Mouse (Mus musculus) CH12.LX (cell line): ENCODE results near the gene 6430531B16Rik. TPM values are rescaled to one million over a fixed set of nuclear protein-coding genes. Genes with fewer than 3 reads are reported as not detected.

Experiments
- DNase-seq: peaks from one replicate; pipeline ENCODE4 v3.0.0-alpha.2; 2013; ENCODE audit errors: extremely low read depth
- H3K27ac ChIP-seq: 2 replicates; pipeline ENCODE4 v1.5.1; 2012; ENCODE audit warnings: low read depth, mild to moderate bottlenecking, control low read depth, moderate library complexity; ENCODE audit not compliant: insufficient read depth
- H3K27me3 ChIP-seq: replicated peaks from 2 replicates; pipeline ENCODE3; 2012; ENCODE audit warnings: inconsistent platforms
- H3K36me3 ChIP-seq, 2 experiments: replicated peaks in 1 of 2; 2 replicates each; pipeline versions ENCODE3 to v1.6.1; 2012; ENCODE audit warnings: inconsistent platforms in 1 of 2, low read length in 1 of 2, mild to moderate bottlenecking in 1 of 2, mixed read lengths in 1 of 2, moderate library complexity in 1 of 2; ENCODE audit not compliant: control insufficient read depth in 1 of 2, insufficient read depth in 1 of 2
- H3K4me1 ChIP-seq, 2 experiments: 2 replicates each; pipeline ENCODE4 v1.6.1; 2012; ENCODE audit warnings: inconsistent platforms in 1 of 2, moderate library complexity in 1 of 2; ENCODE audit not compliant: insufficient read depth in 2 of 2, control insufficient read depth in 1 of 2
- H3K4me2 ChIP-seq: 2 replicates; pipeline ENCODE4 v1.6.1; 2012; ENCODE audit warnings: low read depth, mild to moderate bottlenecking, control low read depth; ENCODE audit not compliant: poor library complexity, insufficient read depth, severe bottlenecking
- H3K4me3 ChIP-seq, 3 experiments: fragments of 150-350 bp in 1 of 3; sonication (generic) in 1 of 3; replicated peaks in 1 of 3; 2 replicates each; pipeline versions ENCODE3 to v1.5.1; 2011 to 2012; ENCODE audit warnings: low read depth in 2 of 3, low read length in 2 of 3, mild to moderate bottlenecking in 2 of 3, moderate library complexity in 2 of 3, control low read depth in 1 of 3, improper control_type of control experiment in 1 of 3, inconsistent platforms in 1 of 3, mixed read lengths in 1 of 3; ENCODE audit not compliant: poor library complexity in 1 of 3
- H3K79me2 ChIP-seq: replicated peaks from 2 replicates; pipeline ENCODE4 v1.6.1; 2012; ENCODE audit warnings: mild to moderate bottlenecking, moderate library complexity; ENCODE audit not compliant: control insufficient read depth, poor library complexity, insufficient read depth, severe bottlenecking; ENCODE audit errors: extremely low read depth
- H3K9ac ChIP-seq: 2 replicates; pipeline ENCODE4 v1.6.1; 2012; ENCODE audit warnings: low read depth, mild to moderate bottlenecking, control low read depth, moderate library complexity; ENCODE audit not compliant: insufficient read depth
- H3K9me3 ChIP-seq: replicated peaks from 2 replicates; pipeline ENCODE3; 2012; ENCODE audit warnings: low read length, inconsistent platforms, mixed read lengths
- BHLHE40 ChIP-seq: IDR thresholded peaks from 2 replicates; pipeline ENCODE4 v1.6.1; 2011; ENCODE audit warnings: mild to moderate bottlenecking, low read depth, low read length, improper control_type of control experiment
- CHD1 ChIP-seq: IDR thresholded peaks from 2 replicates; pipeline ENCODE4 v1.6.1; 2012; ENCODE audit warnings: low read depth, low read length, improper control_type of control experiment, inconsistent platforms
- CHD2 ChIP-seq: IDR thresholded peaks from 2 replicates; pipeline ENCODE4 v1.6.1; 2011; ENCODE audit warnings: low read length, improper control_type of control experiment
- CTCF ChIP-seq, 2 experiments: IDR thresholded peaks in 1 of 2; conservative IDR thresholded peaks in 1 of 2; 2 replicates each; pipeline ENCODE4 v1.5.1; 2011 to 2012; ENCODE audit warnings: low read depth in 2 of 2, low read length in 2 of 2, improper control_type of control experiment in 1 of 2, inconsistent platforms in 1 of 2, mild to moderate bottlenecking in 1 of 2, moderate library complexity in 1 of 2
- E2F4 ChIP-seq: IDR thresholded peaks from 2 replicates; pipeline ENCODE4 v1.6.1; 2011; ENCODE audit warnings: low read depth, low read length, improper control_type of control experiment; ENCODE audit not compliant: insufficient replicate concordance
- ELF1 ChIP-seq: IDR thresholded peaks from 2 replicates; pipeline ENCODE4 v1.6.1; 2014; ENCODE audit warnings: low read depth, mild to moderate bottlenecking, inconsistent platforms, low read length, improper control_type of control experiment
- ETS1 ChIP-seq: conservative IDR thresholded peaks from 2 replicates; pipeline ENCODE4 v1.6.1; 2012; ENCODE audit warnings: low read depth, mild to moderate bottlenecking, inconsistent platforms, low read length, improper control_type of control experiment, moderate library complexity
- GABPA ChIP-seq: IDR thresholded peaks from 2 replicates; pipeline ENCODE4 v1.6.1; 2012; ENCODE audit warnings: low read depth, low read length, improper control_type of control experiment, inconsistent platforms; ENCODE audit not compliant: insufficient replicate concordance
- HCFC1 ChIP-seq: IDR thresholded peaks from 2 replicates; pipeline ENCODE4 v1.6.1; 2012; ENCODE audit warnings: low read depth, mild to moderate bottlenecking, inconsistent platforms, low read length, improper control_type of control experiment
- IRF4 ChIP-seq: IDR thresholded peaks from 2 replicates; pipeline ENCODE4 v1.6.1; 2014; ENCODE audit warnings: low read depth, mild to moderate bottlenecking, inconsistent platforms, low read length, improper control_type of control experiment
- JUN ChIP-seq: IDR thresholded peaks from 2 replicates; pipeline ENCODE4 v1.6.1; 2011; ENCODE audit warnings: low read depth, mild to moderate bottlenecking, low read length, improper control_type of control experiment, moderate library complexity; ENCODE audit not compliant: insufficient read depth
- JUND ChIP-seq: conservative IDR thresholded peaks from 2 replicates; pipeline ENCODE4 v1.6.1; 2011; ENCODE audit warnings: low read depth, low read length, improper control_type of control experiment
- KAT2A ChIP-seq: IDR thresholded peaks from 2 replicates; pipeline ENCODE4 v1.6.1; 2012; ENCODE audit warnings: low read length, improper control_type of control experiment, inconsistent platforms; ENCODE audit not compliant: insufficient replicate concordance
- MAFK ChIP-seq: IDR thresholded peaks from 2 replicates; pipeline ENCODE4 v1.6.1; 2011; ENCODE audit warnings: low read length, improper control_type of control experiment; ENCODE audit not compliant: insufficient replicate concordance
- MAX ChIP-seq: IDR thresholded peaks from 2 replicates; pipeline ENCODE4 v1.6.1; 2011; ENCODE audit warnings: low read length, improper control_type of control experiment
- MAZ ChIP-seq: IDR thresholded peaks from 2 replicates; pipeline ENCODE4 v1.6.1; 2012; ENCODE audit warnings: low read depth, mild to moderate bottlenecking, inconsistent platforms, low read length, improper control_type of control experiment, moderate library complexity
- MEF2A ChIP-seq: IDR thresholded peaks from 2 replicates; pipeline ENCODE4 v1.6.1; 2014; ENCODE audit warnings: low read depth, mild to moderate bottlenecking, inconsistent platforms, low read length, improper control_type of control experiment, borderline replicate concordance
- MXI1 ChIP-seq: IDR thresholded peaks from 2 replicates; pipeline ENCODE4 v1.6.1; 2011; ENCODE audit warnings: mild to moderate bottlenecking, low read depth, low read length, improper control_type of control experiment
- NELFE ChIP-seq: IDR thresholded peaks from 2 replicates; pipeline ENCODE4 v1.6.1; 2011; ENCODE audit warnings: low read depth, low read length, improper control_type of control experiment
- NRF1 ChIP-seq: IDR thresholded peaks from 2 replicates; pipeline ENCODE4 v1.6.1; 2014; ENCODE audit warnings: low read depth, mild to moderate bottlenecking, inconsistent platforms, low read length, improper control_type of control experiment, moderate library complexity
- PAX5 ChIP-seq: IDR thresholded peaks from 2 replicates; pipeline ENCODE4 v1.6.1; 2012; ENCODE audit warnings: low read length, inconsistent platforms, mixed read lengths
- POLR2A ChIP-seq: IDR thresholded peaks from 2 replicates; pipeline ENCODE4 v1.6.1; 2011; ENCODE audit warnings: low read depth, mild to moderate bottlenecking, improper control_type of control experiment, low read length
- POLR2AphosphoS2 ChIP-seq: IDR thresholded peaks from 2 replicates; pipeline ENCODE4 v1.6.1; 2011; ENCODE audit warnings: low read depth, low read length, improper control_type of control experiment
- RAD21 ChIP-seq: IDR thresholded peaks from 2 replicates; pipeline ENCODE4 v1.6.1; 2011; ENCODE audit warnings: low read depth, mild to moderate bottlenecking, low read length, improper control_type of control experiment, moderate library complexity
- RCOR1 ChIP-seq: conservative IDR thresholded peaks from 2 replicates; pipeline ENCODE4 v1.6.1; 2012; ENCODE audit warnings: low read depth, mild to moderate bottlenecking, inconsistent platforms, low read length, improper control_type of control experiment
- SIN3A ChIP-seq: IDR thresholded peaks from 2 replicates; pipeline ENCODE4 v1.6.1; 2012; ENCODE audit warnings: low read length, improper control_type of control experiment, inconsistent platforms
- SMC3 ChIP-seq: IDR thresholded peaks from 2 replicates; pipeline ENCODE4 v1.6.1; 2011; ENCODE audit warnings: low read depth, low read length, improper control_type of control experiment
- TCF12 ChIP-seq: IDR thresholded peaks from 2 replicates; pipeline ENCODE4 v1.6.1; 2014; ENCODE audit warnings: low read depth, mild to moderate bottlenecking, inconsistent platforms, low read length, improper control_type of control experiment
- UBTF ChIP-seq: IDR thresholded peaks from 2 replicates; pipeline ENCODE4 v1.6.1; 2012; ENCODE audit warnings: low read depth, mild to moderate bottlenecking, inconsistent platforms, low read length, improper control_type of control experiment, moderate library complexity
- USF1 ChIP-seq: IDR thresholded peaks from 2 replicates; pipeline ENCODE4 v1.6.1; 2014; ENCODE audit warnings: low read depth, mild to moderate bottlenecking, inconsistent platforms, low read length, improper control_type of control experiment
- USF2 ChIP-seq: conservative IDR thresholded peaks from 2 replicates; pipeline ENCODE4 v1.6.1; 2011; ENCODE audit warnings: low read depth, low read length, improper control_type of control experiment
- ZC3H11A ChIP-seq: IDR thresholded peaks from 2 replicates; pipeline ENCODE4 v1.6.1; 2012; ENCODE audit warnings: low read depth, mild to moderate bottlenecking, inconsistent platforms, low read length, improper control_type of control experiment
- ZKSCAN1 ChIP-seq: IDR thresholded peaks from 2 replicates; pipeline ENCODE4 v1.6.1; 2012; ENCODE audit warnings: low read depth, inconsistent platforms, low read length, improper control_type of control experiment, borderline replicate concordance
- ZNF384 ChIP-seq: IDR thresholded peaks from 2 replicates; pipeline ENCODE4 v1.6.1; 2012; ENCODE audit warnings: low read depth, low read length, improper control_type of control experiment, inconsistent platforms
- dilution Hi-C: fragments of 300-500 bp; cut with MboI; formaldehyde crosslinking; loops from 2 replicates; pipeline ENCODE4 v1.14.3; 2020; ENCODE audit warnings: low sequenced_read_pairs; ENCODE audit not compliant: extremely low pct_unique_long_range_greater_than_20kb, extremely low pct_ligation_motif_present
- in situ Hi-C: fragments of 300-500 bp; cut with MboI; formaldehyde crosslinking; loops from 3 replicates; pipeline ENCODE4 v1.14.3; 2019; ENCODE audit warnings: low sequenced_read_pairs, low pct_ligation_motif_present, low pct_unique_long_range_greater_than_20kb, mixed read lengths
- polyA plus RNA-seq: library from polyadenylated mRNA; unstranded; fragments of >175 nt; gene quantifications from 2 replicates; pipeline ENCODE4 v1.2.1, GENCODE M21; 2012; ENCODE audit warnings: low read depth; ENCODE audit not compliant: insufficient read length
- total RNA-seq, 2 experiments: library from RNA; depleted of rRNA; stranded (reverse); fragments of 300-350 nt in 1 of 2; fragments of >200 nt in 1 of 2; gene quantifications; 2 replicates each; pipeline ENCODE4 v1.2.3; 2012 to 2014

Gene 6430531B16Rik
- total and polyA plus RNA-seq, 3 experiments: 0.13 to 0.21 TPM; not detected in 1

DNA sequence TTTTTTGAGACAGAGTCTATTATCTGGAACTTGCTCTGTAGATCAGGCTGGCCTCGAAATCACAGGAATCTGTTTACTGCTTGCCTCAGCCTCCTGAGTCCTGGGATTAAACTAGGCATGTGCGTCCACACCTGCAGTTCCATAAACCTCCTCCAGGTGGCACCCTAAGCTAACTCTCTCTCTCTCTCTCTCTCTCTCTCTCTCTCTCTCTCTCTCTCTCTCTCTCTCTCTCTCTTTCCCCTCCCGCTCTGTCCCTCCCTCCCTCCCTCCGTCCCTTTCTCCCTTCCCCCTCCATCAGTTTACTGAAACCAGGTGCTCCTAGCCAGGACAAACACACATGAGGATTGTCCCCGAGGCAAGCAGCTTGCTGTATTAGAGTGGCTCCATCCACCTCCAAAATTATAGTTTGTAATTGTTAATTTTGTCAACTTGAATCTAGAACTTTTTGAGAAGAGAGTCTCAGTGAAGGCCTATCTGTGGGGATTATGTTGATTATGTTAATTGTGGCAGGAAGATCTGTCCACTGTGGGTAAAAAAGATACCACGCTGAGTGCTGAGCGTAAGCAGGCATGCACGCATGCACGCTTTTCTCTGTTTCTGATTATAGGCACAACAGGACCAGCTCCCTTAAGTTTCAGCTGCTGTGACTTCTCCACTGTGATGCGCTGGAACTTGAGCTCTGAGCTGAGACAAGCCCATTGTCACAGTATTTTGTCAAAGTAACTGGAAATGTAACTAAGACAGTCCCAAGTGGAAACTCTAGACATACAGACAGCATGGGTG lies 9.0 kb downstream of the 6430531B16Rik start (continued):
- no peak for TF ChIP-seq ELF1
- TF ChIP-seq E2F4: no peak
- TF ChIP-seq RAD21: peak; percentile 82
- peak; percentile 67; the same call in 1 of the 2 replicates for TF ChIP-seq IRF4
- TF ChIP-seq POLR2A: peak; percentile 6; the same call in 1 of the 2 replicates
- TF ChIP-seq JUND: peak; percentile 96
- peak; percentile 89 for TF ChIP-seq SMC3
- 0 out of 2 replicates have a peak, but pooled peaks have one; percentile 0 for TF ChIP-seq SIN3A
- TF ChIP-seq GABPA: no peak
- peak; percentile 82 for TF ChIP-seq TCF12
- TF ChIP-seq CTCF (conservative IDR thresholded peaks at IDR 0.05 in 1 of 2, IDR thresholded peaks at IDR 0.05 in 1 of 2; ENCODE audit: low read depth in 2 of 2, low read length in 2 of 2): peak; percentile 80 to 87; a peak in 3 of 4 replicates
- TF ChIP-seq ETS1: peak; percentile 69
- no peak; the same call in 1 of the 2 replicates for TF ChIP-seq MXI1
- TF ChIP-seq BHLHE40: peak; percentile 99
- no peak; the same call in 1 of the 2 replicates for TF ChIP-seq ZNF384
- TF ChIP-seq, all 38 proteins: peak for 16

DNA sequence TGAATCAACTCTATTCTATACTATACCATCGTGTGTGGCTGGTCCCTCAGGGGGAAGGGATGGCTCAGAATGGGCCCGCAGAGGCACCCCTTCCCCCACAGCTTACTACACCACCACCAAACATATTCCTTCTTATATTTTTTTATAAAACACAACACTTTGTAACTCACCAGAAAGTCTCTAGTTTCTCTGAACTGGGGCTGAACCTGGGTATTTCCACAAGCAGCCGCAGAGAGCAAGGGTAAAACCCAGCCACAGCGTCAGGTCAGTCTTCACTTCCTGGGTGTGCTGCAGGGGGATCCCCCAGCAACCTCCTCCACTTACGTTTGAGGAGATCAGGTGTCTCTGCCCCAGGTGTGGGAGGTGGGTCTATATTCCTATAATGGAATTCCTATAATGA lies 10.1 kb downstream of the 6430531B16Rik start:
- in situ Hi-C loops (no loop called here), dilution Hi-C loops (no loop called here)
- H3K9ac ChIP-seq: peak overlapping the region; percentile 78
- H3K79me2 ChIP-seq: no peaks in the 10 kb centered on the region
- peak; percentile 91 for DNase-seq
- peaks cover 66 to 91% of the 10 kb centered on the region in 2 experiments for H3K4me1 ChIP-seq
- H3K27ac ChIP-seq: peak overlapping the region; percentile 94
- no peaks in the 10 kb centered on the region for H3K9me3 ChIP-seq
- no peaks in the 10 kb centered on the region for H3K36me3 ChIP-seq
- peak overlapping the region; percentile 72; the same call in 1 of the 2 replicates for H3K4me2 ChIP-seq
- H3K4me3 ChIP-seq: no peak overlapping the region
- H3K27me3 ChIP-seq: no peaks in the 10 kb centered on the region
- TF ChIP-seq KAT2A: no peak
- peak; percentile 93 for TF ChIP-seq TCF12
- TF ChIP-seq CHD1: peak; percentile 74; the same call in 1 of the 2 replicates
- TF ChIP-seq MAZ: peak; percentile 92
- TF ChIP-seq ZC3H11A: no peak
- 0 out of 2 replicates have a peak, but pooled peaks have one; percentile 10 for TF ChIP-seq JUN
- no peak for TF ChIP-seq NRF1
- 0 out of 2 replicates have a peak, but pooled peaks have one; percentile 17 for TF ChIP-seq JUND
- no peak for TF ChIP-seq USF2
- no peak; the same call in 1 of the 2 replicates for TF ChIP-seq RAD21
- no peak for TF ChIP-seq UBTF
- 0 out of 2 replicates have a peak, but pooled peaks have one; percentile 65 for TF ChIP-seq MXI1
- TF ChIP-seq MAFK: 0 out of 2 replicates have a peak, but pooled peaks have one; percentile 58
- TF ChIP-seq POLR2A: no peak; the same call in 1 of the 2 replicates
- TF ChIP-seq USF1: no peak
- TF ChIP-seq MAX: peak; percentile 7; the same call in 1 of the 2 replicates
- TF ChIP-seq CHD2: peak; percentile 85
- TF ChIP-seq RCOR1: peak; percentile 67
- TF ChIP-seq SIN3A: peak; percentile 66
- TF ChIP-seq E2F4: no peak
- no peak for TF ChIP-seq POLR2AphosphoS2
- 0 out of 2 replicates have a peak, but pooled peaks have one; percentile 43 for TF ChIP-seq NELFE
- no peak for TF ChIP-seq PAX5
- TF ChIP-seq HCFC1: peak; percentile 37; the same call in 1 of the 2 replicates
- no peak for TF ChIP-seq ZKSCAN1
- TF ChIP-seq MEF2A: peak; percentile 78
